Mouse (Mus musculus) layer of hippocampus, postnatal 14 days (tissue): Measurements from ENCODE around the gene Tbc1d7. TPM values are rescaled to one million over a fixed set of nuclear protein-coding genes. Genes with fewer than 3 reads are reported as not detected.

Experiments
- DNase-seq, 2 experiments: peaks; one replicate each; pipeline ENCODE4 v3.0.0; 2021 to 2022; ENCODE audit warnings: low spot score in 2 of 2, mixed read lengths in 1 of 2
- total RNA-seq, 2 experiments: library from RNA; stranded (reverse); gene quantifications; 2 replicates each; pipeline ENCODE4 v1.2.3; 2021

Gene Tbc1d7
- total RNA-seq, 2 experiments from 2014 or later = 33.5 to 40.2 TPM

DNA sequence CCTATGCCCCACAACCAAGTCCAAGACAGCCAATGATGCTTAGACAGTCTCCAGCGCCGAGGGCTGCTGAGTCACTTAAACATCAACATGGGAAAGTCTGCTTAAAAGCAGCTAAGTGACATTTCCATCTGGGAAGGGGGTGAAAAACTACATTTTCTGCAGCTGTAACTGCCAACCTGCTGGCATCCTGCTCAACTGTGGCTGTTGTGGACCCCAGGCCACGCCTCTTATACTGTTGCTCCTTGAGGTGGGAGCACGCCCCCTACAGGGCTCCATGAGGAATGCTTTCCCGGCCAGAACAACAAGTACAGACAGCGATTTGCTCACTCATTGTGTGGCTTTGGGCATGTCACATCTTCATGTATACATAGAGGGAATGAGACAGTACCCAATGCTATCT is 25.9 kb upstream of the Tbc1d7 start:
- DNase-seq = no peak

DNA sequence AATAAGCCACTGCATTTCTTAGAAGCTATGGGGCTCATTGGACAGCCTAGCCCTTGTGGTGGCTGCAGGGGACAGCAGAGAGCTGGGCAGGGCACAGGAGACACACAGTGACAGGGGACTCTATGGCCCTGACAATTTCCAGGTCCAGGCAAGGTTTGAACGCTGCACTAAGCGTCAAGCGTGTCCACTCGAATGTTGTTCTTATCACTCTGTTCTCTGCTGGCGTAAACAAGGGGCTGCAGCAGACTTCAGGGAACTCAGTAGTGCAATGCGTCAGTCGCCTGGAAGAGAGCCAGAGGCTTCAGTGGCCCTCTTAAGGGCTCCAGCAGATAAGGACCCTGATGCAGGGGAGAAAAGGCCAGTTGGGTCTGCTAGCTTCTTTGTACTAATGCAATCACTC is 24.7 kb upstream of the Tbc1d7 start:
- no peak for DNase-seq

DNA sequence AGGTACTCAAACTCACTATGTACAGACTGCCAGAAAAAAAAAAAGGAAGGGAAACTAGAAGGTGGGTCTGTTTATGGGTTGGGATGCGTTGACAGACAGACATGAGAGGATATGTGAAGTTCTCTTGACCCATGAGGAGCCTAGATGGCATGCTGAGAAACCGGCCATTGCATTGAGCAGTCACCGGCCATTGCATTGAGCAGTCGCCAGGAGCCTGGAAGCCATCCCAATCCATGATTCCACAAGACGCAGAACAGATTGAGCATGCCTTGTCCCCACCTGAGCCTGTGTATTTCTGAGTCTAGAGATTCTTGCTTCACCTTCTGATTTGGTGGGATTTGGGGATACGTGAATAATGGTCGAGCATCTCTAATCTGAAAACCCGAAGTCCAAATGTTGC is 22.6 kb upstream of the Tbc1d7 start:
- no peak for DNase-seq

DNA sequence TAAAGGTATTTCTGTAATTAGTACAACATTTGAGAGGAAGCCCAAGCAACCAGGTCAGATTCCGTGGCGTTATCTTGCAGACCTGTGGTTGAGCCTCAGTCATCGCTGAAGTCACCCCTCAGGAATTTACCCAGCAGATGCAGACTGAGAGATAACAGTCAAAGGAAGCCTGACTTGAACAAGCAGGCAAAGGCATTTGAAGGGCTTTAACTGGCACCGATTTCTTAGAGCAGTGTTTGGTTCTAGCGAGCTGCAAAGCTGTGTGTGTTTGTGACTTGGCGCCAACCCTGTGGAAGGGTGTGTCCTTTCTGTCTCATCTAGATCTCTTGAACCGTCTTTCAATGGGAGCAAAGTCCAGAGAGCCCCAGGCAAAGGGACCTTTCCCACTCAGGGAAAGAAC is 22.0 kb upstream of the Tbc1d7 start:
- no peak for DNase-seq

DNA sequence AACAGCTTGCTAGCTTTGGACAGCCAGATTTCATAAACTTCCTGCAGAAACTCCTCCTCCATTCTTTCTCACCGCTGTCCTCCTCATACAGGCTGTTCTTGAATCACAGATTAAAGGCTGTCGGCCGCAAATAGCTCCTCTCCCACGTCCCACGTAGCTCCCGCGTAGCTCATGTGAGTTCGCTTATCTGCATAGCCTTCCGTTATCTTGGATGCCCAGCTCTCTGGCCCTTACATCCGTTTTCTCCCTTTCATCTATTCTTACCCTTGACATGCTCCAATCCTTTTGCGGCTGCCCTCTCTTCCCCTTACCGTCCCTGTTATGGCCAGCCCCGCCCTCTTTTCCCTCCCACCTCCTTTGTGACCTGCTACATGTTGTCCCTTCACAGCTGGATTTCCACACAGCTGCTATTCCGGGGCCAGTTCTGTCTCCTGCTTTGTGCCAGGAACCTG is 20.5 kb upstream of the Tbc1d7 start:
- peak in 1 of 2 experiments; percentile 47 for DNase-seq

DNA sequence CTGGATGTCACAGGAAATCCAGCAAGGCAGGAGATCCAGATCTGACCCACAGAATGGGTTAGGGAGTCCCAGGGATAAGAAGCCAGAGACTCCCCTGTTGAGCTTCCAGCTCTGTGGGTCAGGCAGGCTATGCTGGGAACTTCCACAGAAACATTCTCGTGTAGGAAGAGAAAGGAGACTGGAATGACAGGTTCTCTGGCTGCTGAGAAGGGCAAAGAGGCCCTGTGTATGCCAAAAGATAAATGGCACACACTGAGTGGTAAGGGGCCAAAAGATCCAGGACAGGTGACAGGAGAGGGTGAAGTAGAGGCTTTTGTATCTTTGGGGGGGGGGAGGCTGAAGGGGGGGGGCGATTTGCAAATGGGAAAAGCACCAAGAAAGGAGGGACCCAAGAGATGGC is 20.0 kb upstream of the Tbc1d7 start:
- DNase-seq = no peak

DNA sequence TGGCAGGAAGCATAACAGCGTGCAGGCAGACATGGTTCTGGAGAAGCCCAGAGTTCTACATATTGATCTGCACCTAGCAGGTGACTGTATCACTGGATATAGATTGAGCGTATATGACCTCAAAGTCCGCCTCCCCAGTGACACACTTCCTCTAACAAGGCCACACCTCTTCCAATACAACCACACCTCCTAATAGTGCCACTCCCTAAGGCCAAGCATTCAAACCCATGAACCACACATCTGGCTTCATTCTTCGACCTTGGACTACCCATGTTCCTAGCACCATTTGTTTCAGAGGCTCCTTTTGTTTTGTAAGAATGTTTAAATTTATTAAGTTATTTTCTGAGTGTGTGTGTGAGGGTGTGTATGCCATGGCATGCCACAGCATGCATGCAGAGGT is 16.4 kb upstream of the Tbc1d7 start:
- no peak for DNase-seq

DNA sequence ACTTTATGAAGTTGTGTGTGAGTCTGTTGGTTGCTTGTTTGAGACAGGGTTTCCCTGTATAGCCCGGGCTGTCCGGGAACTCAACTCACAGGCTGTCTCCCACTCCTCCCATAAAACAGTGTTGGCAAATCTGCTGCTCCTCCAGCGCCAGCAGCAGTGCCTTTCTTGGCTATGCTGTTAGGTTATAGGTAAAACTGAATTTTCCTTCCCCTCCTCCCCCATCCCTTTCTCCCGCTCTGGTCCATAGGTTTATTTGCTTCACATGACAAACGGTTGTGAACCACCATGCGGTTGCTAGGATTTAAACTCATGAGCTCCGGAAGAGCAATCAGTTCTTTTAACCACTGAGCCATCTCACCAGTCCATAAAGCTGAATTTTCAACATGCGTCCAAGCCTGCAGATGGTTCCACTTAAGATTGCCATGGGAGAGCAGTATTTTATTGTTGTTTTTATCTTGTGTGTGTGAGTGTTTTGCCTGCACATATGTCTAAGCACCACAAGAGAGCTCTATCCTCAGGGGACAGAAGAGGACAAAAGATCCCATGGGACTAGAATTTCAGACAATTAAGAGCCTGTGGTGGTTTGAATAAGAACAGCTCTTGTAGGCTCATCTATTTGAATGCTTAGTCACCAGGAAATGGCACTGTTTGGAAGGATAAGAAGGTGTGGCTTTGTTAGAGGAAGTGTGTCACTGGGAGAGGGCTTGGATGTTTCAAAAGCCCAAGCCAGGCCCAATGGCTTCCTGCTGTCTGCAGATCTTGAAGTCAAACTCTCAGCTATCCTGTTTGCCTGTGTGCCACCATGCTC is 12.2 kb upstream of the Tbc1d7 start:
- no peak for DNase-seq

DNA sequence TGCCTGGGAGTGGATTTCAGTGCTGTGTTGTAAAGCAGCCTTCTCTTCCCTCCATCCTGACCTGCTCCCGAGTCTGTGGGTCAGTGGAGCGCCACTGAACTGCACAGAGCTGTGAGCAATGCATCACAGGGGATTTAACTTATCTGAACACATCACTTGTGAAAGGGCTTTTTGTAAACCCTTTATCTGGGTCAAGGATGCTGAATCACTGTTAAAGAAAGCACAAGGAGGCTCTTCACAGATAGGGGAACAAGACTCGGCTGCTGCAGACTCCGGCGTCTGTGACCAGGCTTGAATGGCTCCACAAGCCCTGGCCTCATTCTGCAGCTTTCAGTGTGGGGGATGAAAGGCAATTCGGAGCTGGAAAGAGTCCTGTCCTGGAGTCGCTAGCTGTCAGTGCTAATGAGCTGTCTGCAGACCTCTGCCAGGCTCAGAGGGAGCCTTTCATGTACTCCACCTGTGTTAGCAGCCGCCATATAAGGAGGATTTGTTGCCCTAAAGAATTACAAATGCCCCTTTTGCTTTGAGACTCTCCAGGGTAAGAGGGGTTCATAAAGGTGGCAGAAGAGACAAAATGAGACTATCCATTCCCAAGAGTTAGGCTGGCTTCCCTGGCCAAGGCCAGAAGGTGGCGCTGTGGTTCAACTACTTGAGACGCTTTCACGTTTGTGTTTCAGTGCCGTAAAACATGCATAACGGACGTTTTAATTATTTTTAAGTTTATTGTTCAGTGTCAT is 11.3 kb upstream of the Tbc1d7 start:
- peak; percentile 87 to 92 for DNase-seq

DNA sequence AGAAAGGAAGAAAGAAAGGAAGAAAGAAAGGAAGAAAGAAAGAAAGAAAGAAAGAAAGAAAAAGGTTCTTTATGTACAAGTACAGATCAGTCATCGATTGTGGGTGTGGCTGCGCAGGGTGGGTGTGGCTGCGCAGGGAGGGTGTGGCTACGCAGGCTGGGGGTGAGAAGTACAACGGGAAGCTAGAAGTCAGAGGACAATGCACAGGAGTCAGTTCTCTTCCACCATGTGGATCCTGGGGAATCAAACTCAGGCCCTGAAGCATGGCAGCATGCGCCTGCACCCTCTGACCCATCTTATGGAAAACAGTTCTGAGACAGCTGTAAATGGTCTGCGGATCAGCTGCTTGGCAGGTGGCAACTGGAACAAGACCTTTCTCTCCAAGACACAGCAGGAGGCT is 9.8 kb upstream of the Tbc1d7 start:
- no peak for DNase-seq

DNA sequence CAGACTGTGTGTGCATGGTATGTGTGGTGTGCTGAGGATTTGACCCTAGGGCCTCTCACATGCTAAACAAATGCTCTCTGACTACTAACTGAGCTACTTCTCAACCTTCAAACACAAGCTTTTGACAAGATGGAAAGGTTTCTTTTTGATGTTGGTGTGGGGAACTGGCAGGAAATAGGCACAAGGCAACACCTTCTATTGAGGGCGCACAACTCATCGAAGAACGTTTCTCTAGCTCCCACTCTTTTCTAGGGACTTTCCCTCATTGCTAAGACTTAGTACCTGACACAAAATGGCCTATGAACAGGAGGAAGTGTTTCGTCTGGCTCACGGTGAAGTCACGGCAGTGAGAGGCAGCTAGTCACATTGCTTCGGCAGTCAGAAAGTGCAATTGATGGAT is 6.0 kb upstream of the Tbc1d7 start:
- DNase-seq = no peak

DNA sequence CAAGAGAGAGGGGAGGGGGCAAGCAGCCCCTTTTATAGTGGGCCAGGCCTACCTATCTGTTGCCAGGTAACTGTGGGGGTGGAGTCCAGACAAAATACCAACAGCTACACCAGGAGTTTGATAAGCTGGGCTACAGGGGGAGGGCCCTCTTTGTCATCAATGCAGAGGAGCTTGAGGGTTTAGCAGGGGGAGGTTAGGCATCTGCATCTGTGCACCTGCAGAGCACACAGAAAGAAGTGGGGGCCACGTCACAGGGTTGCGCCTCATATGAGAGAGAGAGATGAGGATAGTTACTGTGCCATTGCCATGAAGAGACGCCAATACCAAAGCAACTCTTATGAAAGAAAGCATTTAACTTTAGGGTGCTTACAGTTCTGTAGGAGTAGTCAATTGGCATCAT is 5.4 kb upstream of the Tbc1d7 start:
- DNase-seq = no peak

DNA sequence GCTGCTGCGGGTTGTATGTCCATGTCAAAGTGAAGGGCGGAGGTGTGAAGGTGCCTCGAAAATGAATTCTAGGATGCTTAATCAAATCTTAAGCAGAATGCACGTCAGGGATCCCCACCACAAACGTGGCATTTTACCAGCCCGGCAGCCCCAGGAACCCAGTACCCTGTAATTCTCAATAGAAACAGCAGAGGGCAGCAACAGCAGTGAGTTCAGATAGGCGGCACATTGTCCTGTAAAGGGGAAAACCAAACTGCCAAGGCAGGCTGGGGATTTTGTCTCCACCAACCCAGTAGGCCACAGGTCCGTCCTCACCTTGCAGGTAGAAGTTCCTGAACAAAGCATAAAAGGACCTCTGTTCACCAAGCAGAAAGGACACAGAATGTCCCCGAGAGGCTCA is 2.0 kb upstream of the Tbc1d7 start:
- peak; percentile 86 to 87 for DNase-seq

DNA sequence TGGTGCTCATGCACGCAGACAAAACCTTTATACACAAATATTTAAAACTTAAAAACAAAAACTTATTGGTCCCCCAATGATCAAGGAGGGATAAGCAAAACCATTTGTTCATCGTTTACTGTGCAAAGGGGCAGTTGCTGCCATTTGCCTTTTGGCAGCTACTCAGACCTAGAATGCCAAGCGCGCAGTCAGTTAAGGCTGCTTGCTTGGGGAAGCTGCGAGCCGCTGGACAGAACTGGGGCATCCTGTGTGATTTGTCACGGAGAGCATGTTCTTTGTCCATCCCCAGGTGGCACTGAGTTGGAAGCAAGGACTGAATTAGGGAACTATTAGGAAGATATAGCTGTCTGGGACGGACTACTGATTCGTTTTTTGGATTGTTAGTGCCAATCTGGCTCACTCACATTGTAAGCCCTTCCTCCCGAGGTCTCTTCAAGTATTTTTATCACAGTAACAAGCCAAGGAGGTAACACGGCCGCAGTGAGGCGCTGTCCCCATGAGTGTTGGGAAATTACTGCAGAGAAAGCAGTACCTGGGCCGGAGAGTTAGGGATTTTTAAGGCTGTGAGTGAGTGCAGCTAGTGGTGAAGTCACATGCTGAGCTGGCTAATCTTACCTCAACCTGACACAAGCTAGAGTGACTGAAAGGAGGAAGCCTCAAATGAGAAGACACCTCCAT is 874 bp upstream of the Tbc1d7 start:
- DNase-seq = peak in 1 of 2 experiments; percentile 33

DNA sequence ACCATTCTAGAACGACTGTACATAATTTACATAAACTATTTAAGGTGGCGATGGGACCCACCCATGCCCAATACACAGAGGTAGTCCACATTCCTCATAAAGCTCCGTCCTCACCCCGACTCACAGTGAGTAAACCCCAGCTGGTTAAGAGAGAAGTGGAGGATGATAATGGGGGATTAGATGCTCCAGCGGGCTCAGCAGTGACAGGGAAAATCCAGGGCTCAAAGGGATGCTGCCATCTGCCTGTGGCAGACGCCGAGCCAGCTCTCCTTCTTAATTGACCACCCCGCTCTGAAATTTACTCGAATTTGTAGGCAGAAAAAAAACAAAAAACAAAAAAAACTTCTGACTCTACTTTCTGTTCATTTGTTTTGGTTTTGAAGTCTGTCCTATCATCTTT is 3.6 kb downstream of the Tbc1d7 start:
- no peak for DNase-seq

DNA sequence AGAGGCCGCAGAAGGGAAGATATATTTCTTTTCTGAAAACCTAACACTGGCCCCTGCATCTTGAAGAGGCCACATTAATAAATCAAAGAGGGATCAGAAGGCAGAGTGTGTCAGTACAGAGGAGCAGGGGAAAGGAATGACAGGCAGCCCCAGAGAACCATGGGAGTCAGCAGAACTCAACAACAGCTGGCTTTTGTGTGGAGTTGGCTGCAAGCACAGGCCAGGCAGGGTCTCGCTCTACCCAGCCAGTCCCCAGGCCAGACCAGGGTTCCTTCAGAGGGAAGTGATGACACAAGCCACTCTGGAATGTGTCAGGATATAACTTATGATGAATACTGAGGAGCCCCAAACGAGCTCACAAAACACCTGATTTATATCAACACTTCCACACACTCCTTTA is 11.9 kb downstream of the Tbc1d7 start:
- no peak for DNase-seq

DNA sequence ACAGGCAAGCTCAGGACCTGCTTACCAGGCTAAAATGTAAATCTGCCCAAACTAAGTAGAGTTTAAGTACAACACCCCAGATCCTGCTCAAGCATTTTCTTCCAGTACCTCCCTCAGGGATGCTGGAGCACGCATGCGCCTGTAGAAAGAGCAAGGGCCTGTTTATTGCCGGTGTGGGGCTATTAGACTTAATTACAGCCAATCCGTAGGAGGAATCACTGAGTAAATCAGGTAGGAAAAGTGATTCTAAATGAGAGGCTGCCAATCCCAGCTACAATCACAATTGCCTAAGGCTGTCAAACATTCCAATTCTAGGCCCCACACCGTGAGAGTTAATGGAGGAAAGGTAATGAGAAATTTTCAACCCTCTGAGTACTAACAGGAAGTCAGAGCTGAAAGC is 13.0 kb downstream of the Tbc1d7 start:
- no peak for DNase-seq

DNA sequence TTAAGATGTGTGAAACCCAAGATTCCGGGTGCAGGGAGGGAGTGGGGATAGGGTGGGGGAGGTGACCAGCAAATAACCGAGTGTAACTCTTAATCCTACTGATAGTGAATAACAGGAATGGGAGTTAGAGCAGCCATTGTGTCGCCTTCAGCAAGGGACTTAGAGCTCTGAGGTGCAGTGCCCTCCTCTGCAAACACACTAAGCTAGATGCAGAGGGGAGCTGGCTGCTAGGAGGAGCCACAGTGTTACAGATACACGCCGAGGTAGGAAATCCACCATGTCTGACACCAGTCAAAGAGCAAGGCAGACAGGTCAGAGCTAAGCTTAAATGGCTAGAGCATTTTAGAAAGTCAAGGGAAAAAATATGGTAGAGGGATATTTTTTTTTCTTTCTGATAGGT is 13.9 kb downstream of the Tbc1d7 start:
- no peak for DNase-seq

DNA sequence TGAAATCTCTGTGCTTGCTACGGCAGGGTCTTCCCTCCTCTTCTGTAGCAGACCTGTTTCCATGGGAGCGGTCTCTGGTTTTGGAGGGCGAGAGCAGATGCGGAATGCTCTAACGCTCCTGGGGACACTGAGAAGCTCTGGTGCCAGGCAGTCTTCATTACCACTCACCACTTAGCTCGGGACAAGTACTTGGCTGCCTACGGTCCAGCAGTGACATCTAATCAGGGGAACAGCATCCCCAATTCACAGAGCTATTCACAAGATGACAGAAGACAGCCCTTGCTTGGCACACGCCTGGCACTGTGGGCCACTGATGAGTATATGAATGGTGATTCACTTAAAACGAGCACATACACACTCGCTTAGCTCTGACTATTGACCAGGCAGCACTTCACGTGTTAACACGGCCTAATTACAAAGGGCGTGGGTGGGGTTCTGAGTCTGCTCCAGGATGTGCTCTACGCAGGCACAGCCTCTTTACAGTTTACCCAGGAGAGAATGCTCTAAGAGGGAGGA is 19.2 kb downstream of the Tbc1d7 start:
- no peak for DNase-seq

DNA sequence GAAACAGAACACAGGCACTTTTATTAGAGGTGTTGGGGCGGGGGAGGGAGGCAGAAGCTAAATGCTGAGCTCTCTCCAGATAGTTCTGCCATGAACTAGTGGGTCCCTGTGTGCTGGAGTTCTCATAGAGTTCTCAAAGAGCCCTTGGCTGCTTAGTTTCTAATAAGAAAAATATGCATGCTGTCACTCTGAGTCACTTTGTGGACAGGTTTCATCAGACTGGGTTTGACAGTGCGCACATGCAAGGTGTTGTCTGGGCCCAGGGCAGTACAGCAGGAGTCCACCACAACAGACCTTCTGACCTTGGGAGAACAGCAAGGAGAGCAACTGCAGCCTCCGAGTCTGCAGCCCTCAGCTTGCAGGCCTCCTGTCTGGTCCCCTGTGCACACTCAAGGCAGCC is 21.6 kb downstream of the Tbc1d7 start:
- DNase-seq = no peak

DNA sequence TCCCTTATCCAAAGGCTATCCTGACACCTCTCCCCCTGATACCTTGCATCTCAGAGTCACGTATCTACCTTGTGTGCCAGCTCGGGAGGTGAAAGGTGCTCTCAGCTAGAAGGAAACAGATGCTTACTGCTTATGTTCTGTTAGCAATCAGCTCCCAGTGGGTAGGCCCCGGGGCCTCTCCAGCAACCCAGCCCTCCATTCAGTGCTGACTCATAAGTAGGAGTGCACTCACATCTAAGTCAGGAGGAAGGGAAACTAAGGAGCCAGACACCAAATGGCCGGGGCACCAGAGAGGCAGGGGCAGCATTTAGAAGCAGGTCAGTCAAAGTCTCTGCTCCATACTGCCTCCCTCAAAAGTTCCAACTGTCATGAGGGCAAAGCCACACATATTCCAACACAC is 22.6 kb downstream of the Tbc1d7 start:
- DNase-seq = no peak
